In the genomic region with DNA sequence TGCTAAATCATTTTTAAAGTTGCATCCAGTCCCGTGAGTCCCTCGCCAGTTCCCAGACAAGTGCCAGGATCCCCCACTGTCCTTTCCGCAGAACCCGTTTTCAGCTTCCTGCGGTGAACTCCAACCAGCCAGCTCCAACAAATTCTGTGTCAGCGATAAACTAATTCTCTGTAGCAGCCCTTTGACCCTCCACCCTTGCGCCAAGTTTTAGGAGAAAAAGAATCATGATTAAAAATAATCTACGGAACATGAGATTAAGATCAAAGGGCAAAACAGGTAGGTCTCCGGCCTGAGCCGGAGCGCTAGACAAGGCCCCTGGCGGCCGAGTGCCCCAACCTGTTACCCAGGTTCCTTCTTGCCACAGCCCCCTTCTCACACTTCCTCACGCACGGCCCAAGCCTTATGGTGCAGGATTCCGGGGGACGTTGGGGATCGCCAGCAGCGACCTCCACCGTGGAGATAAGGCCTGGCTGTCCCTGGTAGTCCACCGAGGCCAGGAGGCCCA, we compare ENCODE assay signal across 8 mouse cellular contexts. TPM values are rescaled to one million over a fixed set of nuclear protein-coding genes. Genes with fewer than 3 reads are reported as not detected.
A peak's percentile ranks its signal among the peaks of the same experiment; 100 is the strongest.
DNase-seq lines count a peak whose midpoint lies in the region; ATAC-seq and TF ChIP-seq lines count a peak whose summit lies in the region.

No protein-coding gene starts in this region.

- H3ac ChIP-seq in myocyte (ENCODE audit: control insufficient read depth, insufficient read length) = peak overlapping the region; percentile 38

- peak overlapping the region; percentile 99 for H3K27ac ChIP-seq in testis, adult 2 months (ENCODE audit: control insufficient read depth, insufficient read depth, low read depth, low read length)
- H3K27ac ChIP-seq in heart, embryonic 16.5 days (ENCODE audit: low read length) = peak overlapping the region; percentile 90
- H3K27ac ChIP-seq in limb, embryonic 13.5 days = peak overlapping the region; percentile 89

- peak overlapping the region; percentile 83 for H3K4me2 ChIP-seq in heart, embryonic 16.5 days (ENCODE audit: low read depth, low read length)
- peak overlapping the region; percentile 79 for H3K4me2 ChIP-seq in limb, embryonic 13.5 days (replicated peaks)
- peak overlapping the region; percentile 84 for H3K4me2 ChIP-seq in myocyte (ENCODE audit: low read depth)

- H3K9me3 ChIP-seq in heart, embryonic 16.5 days (replicated peaks; ENCODE audit: control insufficient read depth, low read length) = no peaks in the 10 kb centered on the region
- H3K9me3 ChIP-seq in limb, embryonic 13.5 days = no peaks in the 10 kb centered on the region

- peaks cover 37% of the 10 kb centered on the region for H3K79me2 ChIP-seq in myocyte (ENCODE audit: control insufficient read depth, insufficient read depth)

- TF ChIP-seq CTCF in testis, adult 2 months (IDR thresholded peaks at IDR 0.05; ENCODE audit: control insufficient read depth, insufficient read depth, insufficient replicate concordance, low read depth, low read length) = no peak

- H3K36me3 ChIP-seq in testis, adult 2 months (ENCODE audit: control insufficient read depth, insufficient read depth, low read length) = no peaks in the 10 kb centered on the region; the same call in 1 of the 2 replicates
- H3K36me3 ChIP-seq in heart, embryonic 16.5 days (ENCODE audit: control insufficient read depth, insufficient read depth) = peaks cover 13% of the 10 kb centered on the region
- H3K36me3 ChIP-seq in limb, embryonic 13.5 days = peaks cover 24% of the 10 kb centered on the region
- H3K36me3 ChIP-seq in myocyte (ENCODE audit: control insufficient read depth, insufficient read depth) = peaks cover 6% of the 10 kb centered on the region

- peak overlapping the region; percentile 98 for H3K4me3 ChIP-seq in testis, adult 2 months (ENCODE audit: control insufficient read depth, low read depth, low read length)
- peak overlapping the region; percentile 86 for H3K4me3 ChIP-seq in heart, embryonic 16.5 days (ENCODE audit: low read length)
- peak overlapping the region; percentile 90 for H3K4me3 ChIP-seq in limb, embryonic 13.5 days
- peak overlapping the region; percentile 96 for H3K4me3 ChIP-seq in myocyte

- WGBS in heart, embryonic 16.5 days = 0% methylated on average over 21 of the region's 21 CpGs
- under 1% methylated on average over 21 of the region's 21 CpGs for WGBS in limb, embryonic 13.5 days

- peak; percentile 22 to 39 for DNase-seq in adrenal gland, postnatal 36 days
- no peak for DNase-seq in adrenal gland, adult 18-20 months (ENCODE audit: low spot score in 2 of 2)
- no peak for DNase-seq in testis, postnatal 10 days (ENCODE audit: low spot score)
- DNase-seq in gastrocnemius, postnatal 14 days = no peak

- no peaks in the 10 kb centered on the region for H3K4me1 ChIP-seq in testis, adult 2 months (ENCODE audit: control insufficient read depth, insufficient read depth, low read length)
- H3K4me1 ChIP-seq in heart, embryonic 16.5 days (ENCODE audit: control insufficient read depth, insufficient read depth, low read length) = peaks cover 31% of the 10 kb centered on the region
- peaks cover 35% of the 10 kb centered on the region for H3K4me1 ChIP-seq in limb, embryonic 13.5 days

- H3K27me3 ChIP-seq in testis, adult 2 months (ENCODE audit: control insufficient read depth, insufficient read depth, low read length) = no peaks in the 10 kb centered on the region
- H3K27me3 ChIP-seq in heart, embryonic 16.5 days (ENCODE audit: control insufficient read depth, insufficient read depth, low read length) = no peaks in the 10 kb centered on the region
- H3K27me3 ChIP-seq in limb, embryonic 13.5 days = no peaks in the 10 kb centered on the region
- H3K27me3 ChIP-seq in myocyte (ENCODE audit: control insufficient read depth, insufficient read depth, insufficient read length) = no peaks in the 10 kb centered on the region

- intact Hi-C loops in gastrocnemius, postnatal 14 days (cut with DNase I; ENCODE audit: low total_unique reads) = no loop called here

- peak; percentile 74 for ATAC-seq in heart, embryonic 16.5 days (replicated peaks; ENCODE audit: extremely low read depth, insufficient read depth, low FRiP score)
- ATAC-seq in limb, embryonic 13.5 days (ENCODE audit: low FRiP score, low read depth) = peak; percentile 79

- TF ChIP-seq POLR2A in testis, adult 2 months (IDR thresholded peaks at IDR 0.05; ENCODE audit: control insufficient read depth, low read depth, low read length) = no peak
- TF ChIP-seq POLR2A in myocyte (IDR thresholded peaks at IDR 0.05; ENCODE audit: insufficient read length, low read depth) = no peak

- peak overlapping the region; percentile 91 for H3K9ac ChIP-seq in heart, embryonic 16.5 days (ENCODE audit: low read length)
- H3K9ac ChIP-seq in limb, embryonic 13.5 days = peak overlapping the region; percentile 92

TF ChIP-seq in myocyte, 11 proteins besides CTCF, POLR2A, EP300 and RAD21:
- TF ChIP-seq SRF (IDR thresholded peaks at IDR 0.05; ENCODE audit: control insufficient read depth, insufficient read length, low read depth) = no peak
- TF ChIP-seq REST (IDR thresholded peaks at IDR 0.05; ENCODE audit: insufficient read depth, insufficient read length) = no peak
- TF ChIP-seq USF1 (IDR thresholded peaks at IDR 0.05; ENCODE audit: low read depth) = no peak
- TF ChIP-seq MYOG (IDR thresholded peaks at IDR 0.05; ENCODE audit: control insufficient read depth in 1 of 3, insufficient read depth in 1 of 3, insufficient read length in 2 of 3, low read depth in 2 of 3) = no peak
- no peak for TF ChIP-seq MYOD1 (IDR thresholded peaks at IDR 0.05; ENCODE audit: control insufficient read depth in 1 of 3, insufficient read length in 2 of 3, low read depth in 2 of 3)
- no peak for TF ChIP-seq TCF3 (IDR thresholded peaks at IDR 0.05; ENCODE audit: insufficient read length, low read depth)
- TF ChIP-seq E2F4 (IDR thresholded peaks at IDR 0.05; ENCODE audit: insufficient read depth) = no peak
- TF ChIP-seq TCF12 (IDR thresholded peaks at IDR 0.05; ENCODE audit: insufficient read depth, poor library complexity, severe bottlenecking) = no peak
- TF ChIP-seq CEBPB (IDR thresholded peaks at IDR 0.05; ENCODE audit: insufficient read depth, poor library complexity, severe bottlenecking) = no peak
- no peak for TF ChIP-seq POLR2AphosphoS2 (IDR thresholded peaks at IDR 0.05; ENCODE audit: insufficient read length, low read depth)
- no peak for TF ChIP-seq MAX (IDR thresholded peaks at IDR 0.05; ENCODE audit: low read depth)

RNA-seq across cellular contexts. Expression of a gene that starts 0.5 kb away (rescaled TPM):
- total RNA-seq in adrenal gland, postnatal 36 days (2021) = 100 to 1,000 TPM; 179 to 182 TPM
- total RNA-seq in adrenal gland, adult 18-20 months (2021) = 100 to 1,000 TPM; 150 to 167 TPM
- polyA plus RNA-seq in testis, adult 2 months (2012; rRNA removed) = 125 and 197 TPM in 2 replicates
- polyA plus RNA-seq in heart, embryonic 16.5 days (2015; fragmentation: Nextera tagmentation; extraction: Ambion mirVana) = 270 and 274 TPM in 2 replicates
- 510 and 524 TPM in 2 replicates for polyA plus RNA-seq in limb, embryonic 13.5 days (2015; fragmentation: Nextera tagmentation; extraction: Ambion mirVana)
- 120 TPM for polyA plus RNA-seq in myocyte (2012; fragmentation: generic; extraction: Trizol)
- 10 to 100 TPM; 18.1 to 19.1 TPM for total RNA-seq in gastrocnemius, postnatal 14 days (2021)

RNA-seq across cellular contexts. Expression of a gene that starts 13.0 kb away (rescaled TPM):
- total RNA-seq in adrenal gland, postnatal 36 days (2021) = 100 to 1,000 TPM; 826 to 831 TPM
- total RNA-seq in adrenal gland, adult 18-20 months (2021) = 100 to 1,000 TPM; 759 to 809 TPM
- 1,101 and 1,374 TPM in 2 replicates for polyA plus RNA-seq in testis, adult 2 months (2012; rRNA removed)
- 365 and 393 TPM in 2 replicates for polyA plus RNA-seq in heart, embryonic 16.5 days (2015; fragmentation: Nextera tagmentation; extraction: Ambion mirVana)
- 845 and 864 TPM in 2 replicates for polyA plus RNA-seq in limb, embryonic 13.5 days (2015; fragmentation: Nextera tagmentation; extraction: Ambion mirVana)
- polyA plus RNA-seq in myocyte (2012; fragmentation: generic; extraction: Trizol) = 1,920 TPM
- 100 to 1,000 TPM; 566 to 601 TPM for total RNA-seq in gastrocnemius, postnatal 14 days (2021)

Comparison
In these comparisons a context has a peak if more than half of its experiments do, and no peak if none do; other contexts are left out.
1. DNase-seq: peak in adrenal gland, postnatal 36 days (2 of 2); none in adrenal gland, adult 18-20 months (0 of 2), testis, postnatal 10 days (single experiment) and gastrocnemius, postnatal 14 days (single experiment).
2. Peak in every context shown above with its lines, with median percentiles within 50 percentile points of each other: H3K27ac ChIP-seq, H3K4me3 ChIP-seq and H3K4me2 ChIP-seq.